Mouse (Mus musculus): ENCODE measurements at regions not wholly inside any gene's neighbourhood (a gene's known extent, or its start where the extent isn't known, plus 50 kb on each side); places are given as distances from the start of the nearest gene placed in this dataset.

DNA sequence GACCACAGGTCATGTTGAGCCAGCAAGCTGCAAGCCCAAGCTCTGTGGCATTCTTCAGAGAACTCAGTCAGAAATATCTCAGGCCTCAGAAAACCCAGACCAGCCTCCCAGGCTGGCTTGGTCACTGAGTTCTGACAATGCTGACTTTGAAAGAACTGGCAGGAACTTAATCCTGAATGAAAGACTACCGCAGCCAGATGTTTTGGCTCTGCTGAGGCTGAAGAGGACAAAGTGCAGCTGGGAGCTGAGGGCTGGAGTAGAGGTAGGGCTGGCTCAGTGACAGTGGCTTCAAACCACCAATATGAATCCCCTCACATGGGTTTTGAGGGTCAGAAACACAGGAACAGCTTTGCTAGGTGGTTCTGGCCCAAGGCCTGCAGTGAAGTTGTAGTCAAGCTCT, 505.6 kb upstream of the Adam5 start:
- Histone ChIP-seq H3K4me3 (replicated peaks) (no peak overlapping the region), H3K27me3 (peaks cover 9% of the 10 kb centered on the region; the same call in 1 of the 2 replicates), H3K9ac (replicated peaks) (no peak overlapping the region), H3K27ac (no peak overlapping the region), H3K36me3 (no peaks in the 10 kb centered on the region), H3K4me1 (replicated peaks) (no peaks in the 10 kb centered on the region), H3K9me3 (no peaks in the 10 kb centered on the region), H3K4me2 (replicated peaks) (no peak overlapping the region)
- WGBS, result 15% methylated on average over 1 of the region's 1 CpGs
- ATAC-seq, result no peak

DNA sequence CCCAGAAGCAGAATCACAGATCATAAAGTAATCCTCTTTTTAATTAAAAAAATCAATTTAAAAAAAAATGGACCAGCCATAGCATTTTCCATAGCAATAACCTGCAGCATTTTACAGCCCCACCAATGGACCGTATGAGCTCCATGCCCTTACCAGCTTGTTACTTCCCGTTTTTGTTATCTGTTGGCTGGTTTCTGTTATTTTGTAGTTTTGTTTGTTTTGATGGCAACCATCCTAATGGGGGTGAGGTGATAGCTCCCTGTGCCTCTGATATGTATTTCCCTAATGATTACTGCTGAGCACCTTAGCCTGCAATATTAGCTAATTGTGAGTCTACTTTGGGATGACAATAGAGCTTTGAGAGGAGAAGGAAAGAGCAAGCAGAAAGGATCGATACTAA, 504.1 kb upstream of the Adam5 start:
- 72% methylated on average over 3 of the region's 3 CpGs for WGBS
- H3K4me1 ChIP-seq (replicated peaks), result no peaks in the 10 kb centered on the region
- no peak overlapping the region for H3K27ac ChIP-seq

DNA sequence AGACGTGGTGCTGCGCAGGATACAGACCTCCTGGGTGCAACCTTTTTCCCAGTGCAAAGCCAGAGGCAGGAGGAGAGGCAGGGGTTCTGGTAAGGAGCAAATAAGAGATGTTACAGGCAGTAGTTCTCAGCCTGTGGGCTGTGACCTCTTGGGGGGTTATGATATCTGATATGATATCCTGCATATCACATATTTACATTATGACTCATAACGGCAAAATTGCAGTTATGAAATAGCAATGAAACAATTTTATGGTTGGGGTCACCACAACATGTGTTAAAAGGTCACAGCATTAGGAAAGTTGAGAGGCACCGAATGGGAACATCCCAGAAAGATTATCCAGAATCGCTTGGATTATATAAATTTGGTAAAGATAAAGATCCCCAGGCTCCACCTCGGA, 502.8 kb upstream of the Adam5 start:
- ATAC-seq, result no peak
- Histone ChIP-seq H3K27me3 (peaks cover 9% of the 10 kb centered on the region; the same call in 1 of the 2 replicates), H3K36me3 (no peaks in the 10 kb centered on the region), H3K9me3 (no peaks in the 10 kb centered on the region), H3K9ac (replicated peaks) (no peak overlapping the region), H3K4me2 (replicated peaks) (no peak overlapping the region), H3K4me1 (replicated peaks) (no peaks in the 10 kb centered on the region), H3K27ac (no peak overlapping the region), H3K4me3 (replicated peaks) (no peak overlapping the region)
- 85% methylated on average over 6 of the region's 6 CpGs for whole genome bisulfite sequencing

More for the DNA sequence above, 504.1 kb upstream of the Adam5 start:
- H3K4me2 ChIP-seq (replicated peaks), result no peak overlapping the region
- no peaks in the 10 kb centered on the region for H3K36me3 ChIP-seq
- peaks cover 9% of the 10 kb centered on the region; the same call in 1 of the 2 replicates for H3K27me3 ChIP-seq
- no peak for ATAC-seq
- H3K9me3 ChIP-seq, result no peaks in the 10 kb centered on the region
- H3K4me3 ChIP-seq (replicated peaks), result no peak overlapping the region
- no peak overlapping the region for H3K9ac ChIP-seq (replicated peaks)

DNA sequence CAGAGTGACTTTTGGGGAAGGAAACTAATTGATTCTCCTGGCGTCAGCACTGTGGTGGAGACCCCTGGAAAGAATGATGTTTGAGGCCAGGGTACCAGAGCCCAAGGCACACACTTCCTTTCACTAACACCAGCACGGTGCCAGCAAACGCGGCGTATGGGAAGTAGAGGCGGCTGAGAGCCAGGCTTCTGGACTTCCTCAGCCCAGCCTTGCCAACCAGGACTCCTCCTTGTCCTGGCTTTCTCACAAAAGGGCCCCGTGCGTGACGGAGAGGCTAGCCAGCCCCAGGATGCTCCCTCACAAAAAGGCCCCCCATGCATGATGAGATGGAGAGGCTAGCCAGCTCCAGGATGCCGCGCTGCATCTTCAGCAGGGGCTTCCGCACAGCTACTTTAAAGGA, 502.1 kb upstream of the Adam5 start:
- H3K4me1 ChIP-seq (replicated peaks), result no peaks in the 10 kb centered on the region
- no peak for ATAC-seq
- H3K4me2 ChIP-seq (replicated peaks), result no peak overlapping the region
- peaks cover 9% of the 10 kb centered on the region; the same call in 1 of the 2 replicates for H3K27me3 ChIP-seq
- no peak overlapping the region for H3K4me3 ChIP-seq (replicated peaks)
- no peak overlapping the region for H3K9ac ChIP-seq (replicated peaks)
- H3K36me3 ChIP-seq, result no peaks in the 10 kb centered on the region
- WGBS, result 60% methylated on average over 12 of the region's 12 CpGs
- no peak overlapping the region for H3K27ac ChIP-seq
- no peaks in the 10 kb centered on the region for H3K9me3 ChIP-seq

DNA sequence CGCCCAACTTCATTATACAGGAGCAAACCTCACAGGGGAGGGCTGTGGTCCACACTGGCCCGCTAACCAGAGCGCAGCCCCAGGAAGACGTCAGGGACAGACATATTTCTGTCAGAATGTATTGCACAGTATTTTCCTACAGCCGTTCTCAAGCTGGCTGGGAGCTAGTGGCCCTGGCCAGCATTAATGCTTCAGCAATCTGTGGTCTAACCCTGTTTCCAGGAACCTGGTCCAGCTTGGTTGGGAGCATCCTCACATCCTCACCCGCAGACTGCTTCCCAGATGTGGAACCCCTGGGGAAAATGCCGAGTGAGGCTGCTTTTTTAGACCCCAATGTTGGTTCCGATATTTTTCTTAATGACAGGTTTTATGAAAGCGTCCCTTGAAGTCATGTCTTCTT, 500.6 kb upstream of the Adam5 start:
- Histone ChIP-seq H3K9me3 (0 out of 2 replicates have a peak, but pooled peaks cover 2% of the 10 kb centered on the region), H3K4me2 (replicated peaks) (no peak overlapping the region), H3K27me3 (peaks cover 9% of the 10 kb centered on the region; the same call in 1 of the 2 replicates), H3K4me3 (replicated peaks) (no peak overlapping the region), H3K9ac (replicated peaks) (no peak overlapping the region), H3K27ac (no peak overlapping the region), H3K4me1 (replicated peaks) (no peaks in the 10 kb centered on the region), H3K36me3 (no peaks in the 10 kb centered on the region)
- WGBS, result 94% methylated on average over 9 of the region's 9 CpGs
- ATAC-seq, result no peak

DNA sequence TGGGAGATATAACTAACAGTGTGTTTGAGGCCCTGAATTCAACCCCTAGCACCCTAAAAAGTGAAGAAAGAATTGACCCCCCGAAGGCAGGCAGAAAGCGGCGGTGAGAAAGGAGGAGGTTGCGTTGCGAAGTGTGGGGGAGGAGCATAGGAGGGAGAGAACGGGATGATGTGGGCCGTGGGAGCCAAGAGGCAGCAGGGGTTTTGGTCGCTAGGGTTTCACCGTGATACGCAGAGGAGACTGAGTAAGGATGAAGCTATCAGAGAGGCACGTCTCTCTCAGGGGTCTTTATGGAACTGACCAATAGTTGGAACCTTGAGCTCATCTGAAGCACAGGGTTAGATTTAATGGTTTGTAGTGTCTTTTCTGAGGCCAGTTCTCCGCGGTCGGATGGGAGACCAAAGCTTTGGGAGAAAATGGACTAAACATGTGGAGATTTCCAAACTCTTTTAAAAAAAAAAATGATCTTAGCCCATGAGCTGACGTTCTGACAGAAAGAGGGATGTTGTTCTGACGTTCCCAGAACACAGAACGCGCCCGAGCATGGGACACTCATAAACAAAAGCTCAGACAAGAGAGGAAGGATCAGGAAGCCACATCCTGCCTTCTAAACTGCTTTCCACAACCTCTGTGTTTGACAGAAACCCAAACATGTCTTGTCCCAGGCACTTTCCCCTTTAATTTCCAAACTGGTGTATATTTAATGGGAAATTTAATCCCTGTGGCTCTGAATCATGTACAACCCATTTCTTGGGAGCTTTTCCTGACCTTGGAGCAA, 499.7 kb upstream of the Adam5 start:
- Histone ChIP-seq H3K9ac (replicated peaks) (no peak overlapping the region), H3K4me3 (replicated peaks) (no peak overlapping the region), H3K27ac (no peak overlapping the region), H3K4me2 (replicated peaks) (no peak overlapping the region), H3K27me3 (peaks cover 9% of the 10 kb centered on the region; the same call in 1 of the 2 replicates), H3K9me3 (0 out of 2 replicates have a peak, but pooled peaks cover 2% of the 10 kb centered on the region), H3K4me1 (replicated peaks) (no peaks in the 10 kb centered on the region), H3K36me3 (no peaks in the 10 kb centered on the region)
- no peak for ATAC-seq
- 60% methylated on average over 19 of the region's 19 CpGs for WGBS

DNA sequence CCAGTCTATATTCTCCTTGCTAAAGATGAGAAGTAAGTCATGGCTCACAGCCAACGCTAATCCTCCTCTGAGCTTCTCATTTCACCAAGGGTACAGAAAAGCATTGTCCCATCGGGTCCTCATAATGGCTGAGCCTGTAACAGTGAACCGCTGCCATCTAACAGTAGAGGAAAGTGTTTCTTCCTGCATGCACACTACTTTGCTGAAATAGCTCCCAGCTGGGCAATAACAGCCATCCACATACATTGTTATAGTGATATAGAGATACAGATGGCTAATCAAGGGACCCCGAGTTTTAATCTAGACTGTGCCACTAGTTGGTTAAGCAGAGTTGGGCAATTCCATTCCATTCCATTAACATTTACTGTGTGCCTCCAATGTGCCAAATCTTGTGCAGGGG, 492.2 kb upstream of the Adam5 start:
- ATAC-seq, result no peak
- Histone ChIP-seq H3K4me2 (replicated peaks) (no peak overlapping the region), H3K36me3 (no peaks in the 10 kb centered on the region), H3K4me3 (replicated peaks) (no peak overlapping the region), H3K27ac (no peak overlapping the region), H3K9me3 (0 out of 2 replicates have a peak, but pooled peaks cover 2% of the 10 kb centered on the region), H3K9ac (replicated peaks) (no peak overlapping the region), H3K27me3 (no peaks in the 10 kb centered on the region), H3K4me1 (replicated peaks) (peaks cover 6% of the 10 kb centered on the region; the same call in 1 of the 2 replicates)
- WGBS, result 85% methylated on average over 4 of the region's 4 CpGs

DNA sequence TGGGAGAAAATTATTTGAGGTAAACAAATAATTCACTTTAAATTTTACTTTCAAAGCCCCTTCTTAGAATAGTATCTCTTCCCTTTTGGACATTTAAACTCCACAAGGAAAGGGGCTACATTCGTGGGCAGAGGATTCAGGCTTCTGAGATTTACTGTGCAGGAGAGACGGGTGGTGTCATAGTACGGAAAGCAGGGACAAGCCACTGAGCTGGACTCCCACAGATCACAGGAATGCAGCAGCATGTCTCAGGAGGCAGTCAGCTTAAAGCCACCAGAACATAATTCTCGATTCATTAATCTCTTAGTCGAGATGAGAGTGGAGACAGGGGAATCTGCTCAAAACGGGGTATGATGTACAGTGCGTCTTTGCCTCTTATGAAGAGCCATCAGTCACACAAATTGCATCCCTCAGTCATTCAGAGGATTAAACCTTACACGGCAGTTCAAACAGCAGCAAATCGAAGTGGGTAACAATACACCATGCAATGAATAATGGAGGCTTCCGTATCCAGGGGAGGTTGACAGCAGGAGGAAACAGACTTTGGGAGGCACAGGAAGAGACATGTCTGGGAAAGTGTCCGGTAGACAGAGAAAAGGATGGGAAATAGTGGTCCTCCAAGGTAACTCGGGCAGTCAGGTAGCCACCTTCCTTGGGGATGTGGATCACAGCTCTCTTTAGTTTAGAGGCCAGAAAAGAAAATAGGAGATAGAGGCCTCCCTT, 487.8 kb upstream of the Adam5 start:
- peaks cover 10% of the 10 kb centered on the region for H3K4me1 ChIP-seq (replicated peaks)
- H3K9ac ChIP-seq (replicated peaks), result no peak overlapping the region
- no peaks in the 10 kb centered on the region for H3K9me3 ChIP-seq
- no peak overlapping the region for H3K4me3 ChIP-seq (replicated peaks)
- no peaks in the 10 kb centered on the region for H3K27me3 ChIP-seq
- no peaks in the 10 kb centered on the region for H3K36me3 ChIP-seq
- WGBS, result 17% methylated on average over 12 of the region's 12 CpGs
- no peak for ATAC-seq
- H3K4me2 ChIP-seq (replicated peaks), result peak overlapping the region; percentile 11; the same call in 1 of the 2 replicates
- no peak overlapping the region for H3K27ac ChIP-seq

DNA sequence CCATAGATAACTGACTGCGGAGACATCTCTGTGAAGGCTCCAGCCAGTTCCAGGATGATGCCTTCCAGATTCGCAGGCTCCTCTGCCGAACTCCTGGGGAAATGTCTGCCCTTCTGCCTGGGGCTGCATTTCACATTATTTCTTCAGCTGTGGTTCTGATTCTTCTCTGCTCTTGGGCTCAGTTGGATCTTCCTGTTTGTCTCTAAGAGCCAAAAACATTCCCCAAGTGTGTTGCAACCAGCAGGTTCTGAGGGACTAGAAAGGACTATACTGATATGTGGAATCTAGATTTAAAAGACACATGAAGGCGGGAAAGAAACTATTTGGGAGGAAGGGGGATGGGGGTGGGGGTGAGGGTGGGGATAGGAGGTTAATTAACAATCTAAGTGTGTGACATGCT, 483.8 kb upstream of the Adam5 start:
- ATAC-seq, result no peak
- no peak overlapping the region for H3K9ac ChIP-seq (replicated peaks)
- H3K9me3 ChIP-seq, result no peaks in the 10 kb centered on the region
- H3K4me2 ChIP-seq (replicated peaks), result no peak overlapping the region
- H3K27me3 ChIP-seq, result no peaks in the 10 kb centered on the region
- peaks cover 18% of the 10 kb centered on the region for H3K4me1 ChIP-seq (replicated peaks)
- H3K27ac ChIP-seq, result no peak overlapping the region
- WGBS, result 85% methylated on average over 4 of the region's 4 CpGs
- H3K36me3 ChIP-seq, result no peaks in the 10 kb centered on the region
- H3K4me3 ChIP-seq (replicated peaks), result no peak overlapping the region

DNA sequence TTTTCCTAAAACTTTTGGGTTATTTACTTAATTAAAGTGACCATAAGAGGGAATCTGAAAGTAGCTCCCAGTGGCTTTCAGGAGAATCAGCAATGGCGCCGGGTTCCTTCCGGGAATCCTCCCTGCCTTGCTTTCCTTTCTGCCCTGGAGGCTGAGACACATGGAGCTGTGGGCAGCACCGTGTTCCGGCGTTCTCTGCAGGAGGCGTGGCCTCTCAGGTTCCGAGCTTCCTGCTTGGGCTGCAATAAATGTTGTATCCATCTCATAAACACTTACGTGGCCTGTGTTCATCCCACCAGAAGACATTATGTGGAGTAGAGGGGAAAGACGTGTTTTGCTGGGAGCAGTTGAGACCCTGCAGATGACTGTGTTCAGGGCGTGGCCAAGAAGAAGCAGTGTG, 483.3 kb upstream of the Adam5 start:
- Histone ChIP-seq H3K27me3 (no peaks in the 10 kb centered on the region), H3K4me2 (replicated peaks) (no peak overlapping the region), H3K9ac (replicated peaks) (no peak overlapping the region), H3K4me1 (replicated peaks) (peaks cover 18% of the 10 kb centered on the region), H3K4me3 (replicated peaks) (no peak overlapping the region), H3K27ac (no peak overlapping the region), H3K36me3 (no peaks in the 10 kb centered on the region), H3K9me3 (no peaks in the 10 kb centered on the region)
- no peak for ATAC-seq
- whole genome bisulfite sequencing, result 92% methylated on average over 11 of the region's 11 CpGs

DNA sequence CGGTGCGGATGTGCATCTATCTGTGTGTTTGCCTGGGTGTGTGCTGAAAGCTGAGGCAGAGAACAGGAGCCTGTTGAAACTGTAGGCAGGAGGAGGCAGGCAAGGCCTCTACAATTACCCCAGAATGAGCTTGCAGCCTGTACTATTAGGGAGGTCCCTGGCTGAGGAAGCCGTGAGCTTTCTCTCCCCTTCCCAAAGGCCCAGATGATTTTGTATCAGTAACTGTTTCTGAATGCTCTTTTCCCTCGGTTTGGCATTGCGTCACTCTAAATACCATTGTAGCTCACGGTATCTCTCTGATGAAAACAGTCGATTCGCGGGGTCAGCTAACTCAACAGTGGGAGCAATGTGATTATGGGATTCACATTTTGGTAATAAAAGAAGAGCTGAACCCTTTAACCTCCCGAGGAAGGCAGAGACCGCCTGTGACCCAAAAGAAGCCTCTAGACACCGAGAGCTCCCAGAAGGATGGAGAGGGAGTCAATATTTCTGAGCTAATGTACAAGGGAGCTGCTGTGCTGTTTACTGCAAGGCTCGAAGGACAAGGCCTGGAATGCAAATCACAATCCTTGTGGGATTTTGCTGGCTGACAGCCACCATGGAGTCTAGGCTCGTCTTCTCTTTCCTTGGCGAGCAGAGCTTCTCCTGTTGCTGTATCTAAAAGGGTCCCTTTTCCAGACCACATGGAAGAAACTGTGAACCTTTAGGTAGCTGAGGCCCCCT, 482.8 kb upstream of the Adam5 start:
- no peak overlapping the region for H3K4me2 ChIP-seq (replicated peaks)
- no peaks in the 10 kb centered on the region for H3K27me3 ChIP-seq
- H3K9me3 ChIP-seq, result no peaks in the 10 kb centered on the region
- H3K4me3 ChIP-seq (replicated peaks), result no peak overlapping the region
- WGBS, result 60% methylated on average over 15 of the region's 15 CpGs
- no peaks in the 10 kb centered on the region for H3K36me3 ChIP-seq
- ATAC-seq, result no peak
- peaks cover 14% of the 10 kb centered on the region for H3K4me1 ChIP-seq (replicated peaks)
- H3K9ac ChIP-seq (replicated peaks), result no peak overlapping the region
- H3K27ac ChIP-seq, result peak overlapping the region; percentile 26; the same call in 1 of the 2 replicates
